Mouse (Mus musculus) right cerebral cortex, postnatal 10 days (tissue): Measurements from ENCODE around the gene Zfp687.

Experiments used
- DNase-seq, 2 experiments: peaks; one replicate each; pipeline ENCODE4 v3.0.0; 2021; ENCODE audit warnings: low spot score in 2 of 2

Gene Zfp687

GRCm38 (mm10) chr3:95016532-95017056 is 1.3 kb upstream of the Zfp687 start:
- DNase-seq, result no peak

GRCm38 (mm10) chr3:95015891-95016531 is 763 bp upstream of the Zfp687 start:
- DNase-seq, result peak; percentile 96

GRCm38 (mm10) chr3:95014428-95015151 is 658 bp downstream of the Zfp687 start:
- peak in 1 of 2 experiments; percentile 70 for DNase-seq

GRCm38 (mm10) chr3:95013699-95014427 is 1.4 kb downstream of the Zfp687 start:
- peak in 1 of 2 experiments; percentile 37 for DNase-seq

GRCm38 (mm10) chr3:95012982-95013381 is 2.3 kb downstream of the Zfp687 start:
- peak in 1 of 2 experiments; percentile 38 for DNase-seq

- no peak for DNase-seq
Measured at GRCm38 (mm10) chr3:95010396-95010795, 4.9 kb downstream of the Zfp687 start.

GRCm38 (mm10) chr3:95007706-95008105 is 7.5 kb downstream of the Zfp687 start:
- DNase-seq, result no peak

- no peak for DNase-seq
Measured at GRCm38 (mm10) chr3:95005651-95006050, 9.6 kb downstream of the Zfp687 start.

- DNase-seq, result no peak
Measured at GRCm38 (mm10) chr3:95003273-95003672, 12.0 kb downstream of the Zfp687 start.

- DNase-seq, result no peak
Measured at GRCm38 (mm10) chr3:95002569-95002968, 12.7 kb downstream of the Zfp687 start.

GRCm38 (mm10) chr3:94996946-94997345 is 18.3 kb downstream of the Zfp687 start:
- peak; percentile 73 to 86 for DNase-seq

- DNase-seq, result no peak
Measured at GRCm38 (mm10) chr3:94989159-94989761, 26.0 kb downstream of the Zfp687 start.

- DNase-seq, result no peak
Measured at GRCm38 (mm10) chr3:94987578-94987977, 27.7 kb downstream of the Zfp687 start.

- no peak for DNase-seq
Measured at GRCm38 (mm10) chr3:94985513-94985912, 29.7 kb downstream of the Zfp687 start.

- DNase-seq, result no peak
Measured at GRCm38 (mm10) chr3:94984312-94984711, 30.9 kb downstream of the Zfp687 start.

- peak; percentile 85 to 87 for DNase-seq
Measured at GRCm38 (mm10) chr3:94974528-94975422, 40.5 kb downstream of the Zfp687 start, which contains the start of gene Pi4kb. TSS of gene Pi4kb (plus strand) at chr3:94974731.

- no peak for DNase-seq
Measured at GRCm38 (mm10) chr3:94974026-94974527, 41.2 kb downstream of the Zfp687 start.

GRCm38 (mm10) chr3:94973620-94974019 is 41.6 kb downstream of the Zfp687 start:
- no peak for DNase-seq

GRCm38 (mm10) chr3:94972552-94972951 is 42.7 kb downstream of the Zfp687 start:
- DNase-seq, result no peak

GRCm38 (mm10) chr3:94965878-94966277 is 49.4 kb downstream of the Zfp687 start:
- no peak for DNase-seq

- DNase-seq, result no peak
Measured at GRCm38 (mm10) chr3:94964989-94965388, 50.3 kb downstream of the Zfp687 start.
